Mouse (Mus musculus) heart, embryonic 10.5 days (tissue): ENCODE results near the gene Pclaf. TPM values are rescaled to one million over a fixed set of nuclear protein-coding genes. Genes with fewer than 3 reads are reported as not detected.

Source experiments
- DNase-seq: peaks from one replicate; pipeline ENCODE4 v3.0.0-alpha.2; 2017; ENCODE audit warnings: low spot score
- H3K27ac ChIP-seq: fragments of 300-500 bp; sonication (generic); 2 replicates; pipeline ENCODE4 v1.5.1; 2016; ENCODE audit warnings: mild to moderate bottlenecking
- H3K27me3 ChIP-seq: fragments of 300-500 bp; sonication (generic); 2 replicates; pipeline ENCODE4 v1.6.1; 2016; ENCODE audit warnings: mild to moderate bottlenecking; ENCODE audit not compliant: poor library complexity, insufficient read depth, severe bottlenecking
- H3K36me3 ChIP-seq: fragments of 300-500 bp; sonication (generic); 2 replicates; pipeline ENCODE4 v1.6.1; 2016; ENCODE audit warnings: mild to moderate bottlenecking, moderate library complexity
- H3K4me1 ChIP-seq: fragments of 300-500 bp; sonication (generic); 2 replicates; pipeline ENCODE4 v1.6.1; 2016; ENCODE audit warnings: mild to moderate bottlenecking
- H3K4me3 ChIP-seq: fragments of 300-500 bp; sonication (generic); 2 replicates; pipeline ENCODE4 v1.5.1; 2016; ENCODE audit warnings: mild to moderate bottlenecking, moderate library complexity
- H3K9me3 ChIP-seq: fragments of 300-500 bp; sonication (generic); 2 replicates; pipeline ENCODE4 v1.6.1; 2016; ENCODE audit warnings: mild to moderate bottlenecking, moderate library complexity
- WGBS: fragments of 180-500 bp; shearing (Covaris S2); methylation state at CpG from one replicate; pipeline ENCODE4 v1.1.7; 2016; 5-methylcytosine and 5-hydroxymethylcytosine counted together
- polyA plus RNA-seq: library from polyadenylated mRNA; unstranded; fragments of >200 nt; fragmentation: Nextera tagmentation; extraction: Ambion mirVana; gene quantifications from 2 replicates; pipeline ENCODE4 v1.2.1, GENCODE M21; 2016

Pclaf gene
- polyA plus RNA-seq, result 131 and 183 TPM in 2 replicates

DNA sequence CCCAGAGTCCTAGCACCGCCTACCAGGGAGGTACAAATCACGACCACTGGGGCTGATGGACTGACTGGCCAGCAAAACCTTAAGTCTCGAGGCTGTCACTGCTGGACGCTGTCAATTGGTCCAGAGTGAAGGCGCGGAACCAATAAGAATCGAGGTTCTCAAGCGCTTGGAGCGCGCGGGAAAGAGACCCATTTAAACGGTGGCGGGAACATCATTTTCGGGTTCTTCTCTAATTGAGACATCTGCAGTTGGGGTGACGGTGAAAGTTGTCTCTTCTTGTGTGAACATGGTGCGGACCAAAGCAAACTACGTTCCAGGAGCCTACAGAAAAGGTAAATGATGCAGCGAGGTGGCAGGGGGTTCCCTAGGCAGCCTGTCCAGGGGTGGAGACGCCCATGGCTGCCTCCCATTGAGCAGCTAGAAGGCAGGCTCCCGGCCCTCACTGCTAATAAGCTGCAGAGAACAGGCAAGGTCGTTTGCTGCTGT is at the start of gene Pclaf:
TSS of gene Pclaf (plus strand) at position 95 of the 486 bp plus-strand sequence.
- under 1% methylated on average over 21 of the region's 21 CpGs for WGBS
- H3K27ac ChIP-seq, result peak within 1 kb of the TSS; percentile 91

DNA sequence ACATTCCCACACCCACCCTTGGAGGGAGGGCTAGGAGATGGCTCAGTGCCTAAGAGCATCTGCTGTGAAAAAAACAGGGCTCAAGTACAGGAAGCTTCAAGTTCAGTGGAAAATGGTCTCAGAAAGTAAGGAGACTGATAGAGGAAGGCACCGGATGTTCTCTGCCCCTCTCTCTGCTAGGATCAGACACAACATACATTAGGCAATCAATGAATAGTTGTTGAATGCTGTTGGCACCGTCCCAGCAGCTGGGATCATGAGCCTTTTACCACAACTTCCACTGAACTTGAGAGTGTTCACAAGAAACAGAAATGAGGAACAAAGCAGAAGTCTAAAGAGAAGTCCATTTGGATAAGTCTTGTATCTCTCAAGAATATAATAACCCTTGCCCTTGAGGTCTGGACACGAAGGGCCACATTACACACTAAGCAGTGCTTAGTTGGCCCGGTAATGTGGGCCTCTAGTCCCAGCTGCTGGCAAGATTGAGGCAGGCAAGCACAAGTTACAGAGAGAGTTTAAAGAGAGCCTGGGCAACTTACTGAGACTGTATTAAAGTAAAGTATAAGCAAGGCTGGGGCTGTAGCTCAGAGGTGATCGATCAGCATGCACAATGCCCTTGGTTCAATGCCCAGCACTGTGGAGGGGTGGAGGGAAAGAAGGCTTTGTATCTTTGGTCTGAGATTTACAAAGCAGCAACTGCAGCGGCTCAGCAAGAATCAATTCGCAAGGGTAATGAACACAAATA is 45.4 kb upstream of the Pclaf start:
- no peaks in the 10 kb centered on the region for H3K9me3 ChIP-seq
- H3K36me3 ChIP-seq, result peaks cover 30% of the 10 kb centered on the region; the same call in 1 of the 2 replicates
- WGBS, result 84% methylated on average over 7 of the region's 7 CpGs
- no peak for DNase-seq
- no peaks in the 10 kb centered on the region for H3K27me3 ChIP-seq
- no peak overlapping the region for H3K27ac ChIP-seq
- no peak overlapping the region for H3K4me3 ChIP-seq
- H3K4me1 ChIP-seq, result peaks cover 4% of the 10 kb centered on the region; the same call in 1 of the 2 replicates

More for the DNA sequence above, at the start of gene Pclaf:
- DNase-seq, result peak; percentile 97
- H3K9me3 ChIP-seq, result no peaks in the 10 kb centered on the region
- peaks cover 28% of the 10 kb centered on the region for H3K36me3 ChIP-seq
- H3K4me1 ChIP-seq, result peaks cover 8% of the 10 kb centered on the region; the same call in 1 of the 2 replicates
- peak within 1 kb of the TSS; percentile 76 for H3K4me3 ChIP-seq
- H3K27me3 ChIP-seq, result no peaks in the 10 kb centered on the region

DNA sequence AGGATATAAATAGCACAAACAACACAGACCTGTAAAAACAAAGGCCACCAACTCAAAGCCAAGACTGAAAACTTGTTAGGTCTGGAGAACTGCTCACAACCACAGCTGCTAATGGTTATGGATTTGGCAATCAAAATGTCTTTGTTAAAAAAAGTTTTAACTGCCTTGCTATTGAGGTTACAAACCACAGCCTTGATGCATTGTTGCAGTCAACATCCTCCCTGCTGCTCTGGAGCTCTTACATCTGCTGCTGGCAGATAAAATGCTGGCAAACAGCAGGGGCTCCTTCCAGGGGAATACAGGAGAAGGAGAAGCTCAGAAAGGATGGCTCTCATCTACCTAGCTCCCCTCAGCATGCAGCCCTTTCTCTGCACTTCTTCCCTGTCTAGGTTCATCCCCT is 41.9 kb upstream of the Pclaf start:
- no peak overlapping the region for H3K27ac ChIP-seq
- DNase-seq, result no peak
- H3K27me3 ChIP-seq, result no peaks in the 10 kb centered on the region
- no peaks in the 10 kb centered on the region for H3K9me3 ChIP-seq
- H3K4me3 ChIP-seq, result no peak overlapping the region
- peaks cover 4% of the 10 kb centered on the region; the same call in 1 of the 2 replicates for H3K4me1 ChIP-seq
- H3K36me3 ChIP-seq, result peaks cover 42% of the 10 kb centered on the region

DNA sequence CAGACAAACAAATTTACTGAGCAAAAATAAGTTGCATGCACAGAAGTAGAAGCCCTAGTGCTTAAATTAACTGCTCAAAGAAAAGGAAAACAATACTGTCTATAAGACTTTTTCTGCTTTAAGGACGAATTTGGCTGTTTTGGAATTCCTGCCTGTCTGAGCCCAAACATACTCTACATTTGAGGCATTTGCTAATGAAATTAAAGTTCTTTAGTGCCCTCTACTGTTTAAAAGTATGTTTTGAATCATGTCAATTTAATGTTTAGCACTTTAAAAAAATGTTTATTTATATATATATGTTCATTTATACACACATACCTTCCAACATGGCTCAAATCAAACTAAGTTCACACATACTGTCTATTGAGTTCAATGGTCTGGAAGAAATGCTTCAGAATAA is 39.8 kb upstream of the Pclaf start:
- no peak for DNase-seq
- H3K36me3 ChIP-seq, result peaks cover 44% of the 10 kb centered on the region

DNA sequence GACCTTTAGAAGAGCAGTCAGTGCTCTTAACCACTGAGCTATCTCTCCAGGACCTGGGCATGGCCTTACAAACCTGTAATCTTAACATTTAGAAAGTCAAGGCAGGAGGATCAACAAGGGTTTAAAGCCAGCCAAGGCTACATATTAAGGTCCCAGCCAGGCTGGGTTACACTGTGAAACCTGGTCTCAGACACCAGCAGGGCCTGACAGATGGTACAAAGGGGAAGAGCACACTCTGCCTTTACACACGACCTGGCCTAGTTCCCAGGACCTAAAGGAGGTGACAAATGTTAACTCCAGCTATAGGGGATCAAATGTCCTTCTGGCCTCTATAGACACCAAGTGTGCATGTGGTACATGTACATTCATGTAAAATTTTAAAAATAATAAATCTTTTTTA is 30.4 kb upstream of the Pclaf start:
- 49% methylated on average over 1 of the region's 1 CpGs for WGBS
- H3K4me1 ChIP-seq, result no peaks in the 10 kb centered on the region
- H3K27ac ChIP-seq, result no peak overlapping the region
- H3K36me3 ChIP-seq, result peaks cover 66% of the 10 kb centered on the region
- no peak overlapping the region for H3K4me3 ChIP-seq
- no peaks in the 10 kb centered on the region for H3K9me3 ChIP-seq
- no peaks in the 10 kb centered on the region for H3K27me3 ChIP-seq
- no peak for DNase-seq

More for the DNA sequence above, 39.8 kb upstream of the Pclaf start:
- H3K4me3 ChIP-seq, result no peak overlapping the region
- H3K27me3 ChIP-seq, result no peaks in the 10 kb centered on the region
- no peaks in the 10 kb centered on the region for H3K9me3 ChIP-seq
- peaks cover 4% of the 10 kb centered on the region; the same call in 1 of the 2 replicates for H3K4me1 ChIP-seq
- no peak overlapping the region for H3K27ac ChIP-seq
- 38% methylated on average over 1 of the region's 1 CpGs for WGBS

DNA sequence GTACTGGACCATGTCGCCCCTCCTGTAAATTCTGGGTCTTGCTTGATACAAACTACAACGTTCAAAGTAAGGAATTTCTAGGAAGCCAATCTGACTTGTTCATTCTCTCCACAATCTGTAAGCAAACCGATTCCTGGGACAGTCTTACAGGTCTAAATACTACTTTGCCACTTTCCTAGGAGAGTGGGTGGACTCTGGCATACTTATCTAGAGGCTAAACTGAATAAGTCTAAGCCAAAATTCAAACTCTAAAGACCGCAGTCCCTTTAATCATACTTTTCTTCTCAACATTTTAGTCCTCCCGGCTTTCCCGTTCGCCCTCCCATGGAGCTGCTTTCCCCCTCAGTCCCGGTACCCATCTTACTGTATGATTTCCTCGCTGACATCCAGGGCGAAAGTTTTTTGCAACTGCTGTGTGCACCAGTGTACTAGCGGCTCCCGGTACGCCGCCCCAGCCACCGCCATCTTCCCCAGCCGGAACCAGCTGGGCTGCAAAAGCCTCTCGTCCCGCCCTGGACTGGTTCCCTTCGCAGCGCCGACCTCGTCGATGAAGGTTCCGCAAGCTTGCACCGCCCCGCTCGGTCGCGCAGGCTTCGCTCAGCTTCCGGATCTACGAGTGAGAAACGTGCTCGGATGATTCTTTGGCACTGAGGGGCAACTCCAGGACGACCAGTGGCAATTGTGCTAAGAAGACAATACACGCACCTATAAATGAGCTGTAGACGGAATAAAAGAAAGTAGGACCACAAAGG is 5.3 kb upstream of the Pclaf start:
- peak overlapping the region; percentile 90 for H3K27ac ChIP-seq
- WGBS, result under 1% methylated on average over 37 of the region's 37 CpGs
- H3K9me3 ChIP-seq, result no peaks in the 10 kb centered on the region
- H3K4me1 ChIP-seq, result peaks cover 5% of the 10 kb centered on the region; the same call in 1 of the 2 replicates
- peaks cover 10% of the 10 kb centered on the region; the same call in 1 of the 2 replicates for H3K36me3 ChIP-seq
- H3K27me3 ChIP-seq, result no peaks in the 10 kb centered on the region
- peak; percentile 96 for DNase-seq
- peak overlapping the region; percentile 82 for H3K4me3 ChIP-seq

DNA sequence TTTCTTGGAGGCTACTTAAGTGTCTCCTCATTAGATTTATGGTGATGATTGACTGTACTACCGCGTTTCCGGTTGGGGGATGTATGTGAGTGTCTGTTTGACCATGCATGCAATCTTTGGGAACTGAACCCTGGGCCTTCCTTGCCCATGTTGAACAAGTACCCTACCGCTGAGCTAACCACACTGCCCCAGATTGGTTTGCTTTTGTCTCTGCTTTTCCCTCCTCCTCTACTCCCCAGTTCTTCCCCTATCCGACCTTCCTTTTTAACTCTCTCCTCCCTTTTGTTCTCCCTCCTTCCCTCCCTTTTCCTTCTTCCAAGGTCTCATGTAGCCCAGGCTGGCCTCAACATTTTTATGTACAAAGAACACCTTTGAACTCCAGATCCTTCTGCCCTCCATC is 1.1 kb downstream of the Pclaf start:
- H3K4me3 ChIP-seq, result peak overlapping the region; percentile 76
- peaks cover 35% of the 10 kb centered on the region for H3K36me3 ChIP-seq
- peak overlapping the region; percentile 91 for H3K27ac ChIP-seq
- H3K9me3 ChIP-seq, result no peaks in the 10 kb centered on the region
- no peak for DNase-seq
- WGBS, result 4% methylated on average over 5 of the region's 5 CpGs
- peaks cover 8% of the 10 kb centered on the region; the same call in 1 of the 2 replicates for H3K4me1 ChIP-seq
- no peaks in the 10 kb centered on the region for H3K27me3 ChIP-seq

DNA sequence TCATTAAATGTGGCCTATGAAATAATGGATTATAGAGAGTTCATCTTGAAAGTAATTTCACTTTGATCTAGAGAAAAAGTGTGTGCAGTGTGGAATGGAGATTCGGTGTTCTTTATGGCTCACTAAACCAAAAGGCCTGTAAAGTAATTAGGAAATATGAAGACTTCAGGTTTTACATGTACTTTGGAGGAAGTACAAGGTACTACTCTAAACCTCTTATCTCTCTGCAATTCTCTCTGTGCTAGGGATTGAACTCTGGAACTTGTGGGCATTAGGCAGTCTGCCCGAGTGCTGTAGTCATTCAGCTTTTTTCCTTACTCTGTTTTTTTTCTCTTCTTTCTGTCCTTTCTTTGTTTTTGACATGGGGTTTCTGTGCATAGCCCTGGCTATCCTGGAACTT is 6.9 kb downstream of the Pclaf start:
- no peak for DNase-seq
- WGBS, result 84% methylated on average over 2 of the region's 2 CpGs
- no peak overlapping the region for H3K4me3 ChIP-seq
- H3K27ac ChIP-seq, result no peak overlapping the region
- no peaks in the 10 kb centered on the region for H3K27me3 ChIP-seq
- no peaks in the 10 kb centered on the region for H3K4me1 ChIP-seq
- H3K9me3 ChIP-seq, result no peaks in the 10 kb centered on the region
- H3K36me3 ChIP-seq, result peaks cover 75% of the 10 kb centered on the region

DNA sequence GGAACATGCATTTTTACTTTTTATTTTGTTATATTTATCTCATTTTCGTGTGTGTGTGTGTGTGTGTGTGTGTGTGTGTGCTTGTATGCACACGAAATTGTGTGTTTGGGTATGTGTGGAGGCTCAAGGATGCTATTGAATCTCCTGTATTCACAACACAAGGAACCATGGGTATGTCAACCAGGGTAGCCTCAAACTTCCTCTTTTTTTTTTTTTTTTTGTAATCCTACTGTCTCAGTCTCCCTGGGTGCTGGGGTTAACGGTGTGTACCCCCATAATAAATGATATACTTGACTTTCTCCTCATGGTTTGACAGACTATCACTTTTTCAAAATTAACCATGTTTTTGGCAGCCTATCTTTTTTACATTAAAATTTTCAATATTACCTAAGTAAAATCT is 12.8 kb downstream of the Pclaf start:
- 88% methylated on average over 3 of the region's 3 CpGs for WGBS
- Histone ChIP-seq H3K9me3 (no peaks in the 10 kb centered on the region), H3K4me1 (no peaks in the 10 kb centered on the region), H3K36me3 (peaks cover 62% of the 10 kb centered on the region), H3K4me3 (no peak overlapping the region), H3K27ac (no peak overlapping the region), H3K27me3 (no peaks in the 10 kb centered on the region)
- no peak for DNase-seq

DNA sequence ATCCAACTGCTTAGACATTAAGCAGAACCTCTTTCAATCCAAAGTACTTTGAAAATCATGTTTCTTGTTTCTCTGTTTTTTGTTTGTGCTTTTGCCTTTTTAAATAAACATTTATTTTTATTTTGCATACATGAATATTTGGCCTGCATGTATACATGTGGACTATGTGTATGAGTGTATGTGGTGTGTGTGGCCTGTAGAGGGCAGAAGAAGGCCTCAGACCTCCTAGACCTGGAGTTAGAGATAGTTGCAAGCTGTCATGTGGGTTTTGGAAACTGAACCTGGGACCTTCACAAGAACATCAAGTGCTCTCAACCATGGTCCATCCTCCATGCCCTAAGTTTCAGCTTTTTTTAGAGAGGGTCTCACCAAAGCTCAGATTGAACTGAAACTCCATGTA is 13.4 kb downstream of the Pclaf start:
- Histone ChIP-seq H3K9me3 (no peaks in the 10 kb centered on the region), H3K4me3 (no peak overlapping the region), H3K27me3 (no peaks in the 10 kb centered on the region), H3K4me1 (no peaks in the 10 kb centered on the region), H3K36me3 (peaks cover 58% of the 10 kb centered on the region), H3K27ac (no peak overlapping the region)
- DNase-seq, result no peak

DNA sequence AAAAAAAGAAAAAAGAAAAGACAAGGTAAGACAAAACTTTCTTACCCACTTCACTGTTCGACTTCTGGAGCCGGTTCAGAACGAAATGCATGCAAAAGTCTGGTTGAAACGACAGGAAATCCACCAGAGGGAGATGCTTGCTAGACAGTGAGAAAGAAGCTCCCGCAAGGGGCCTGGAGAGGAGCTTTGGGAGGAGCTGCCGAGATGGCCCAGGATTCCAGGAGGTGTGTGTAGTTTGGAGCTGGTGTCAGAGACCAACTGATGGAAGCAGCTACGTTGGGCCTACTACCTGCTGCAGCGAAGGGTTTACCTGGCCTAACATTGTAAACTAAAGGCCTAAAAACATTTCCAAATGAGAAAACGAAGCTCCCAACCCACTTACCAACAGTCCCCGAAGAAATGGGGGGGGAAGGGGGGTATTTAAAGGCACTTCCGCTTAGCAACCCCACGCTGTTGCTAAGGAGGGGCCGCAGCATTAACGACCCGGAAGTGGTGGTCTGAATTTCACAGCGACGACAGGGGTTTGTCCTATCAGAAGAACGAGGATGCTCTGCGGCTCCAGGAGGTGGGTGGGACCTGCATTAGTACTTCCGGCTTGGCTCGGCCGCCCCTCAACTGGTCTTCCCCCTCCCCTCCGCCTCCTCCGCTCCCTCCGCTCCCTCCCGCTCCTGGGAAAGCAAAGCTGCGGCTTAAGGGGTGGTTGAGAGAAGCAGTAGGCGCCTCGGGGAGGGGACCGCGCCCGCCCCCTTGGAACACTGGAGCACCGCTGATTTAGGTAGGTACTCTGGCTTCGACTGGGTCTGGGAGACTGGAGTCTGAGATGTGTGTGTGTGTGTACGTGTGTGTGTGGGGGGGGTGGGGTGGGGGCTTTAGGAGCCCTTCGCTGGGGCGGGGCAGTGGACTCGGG is 18.6 kb downstream of the Pclaf start, which contains the start of the genes Trip4 and Csnk1g1:
TSS of gene Trip4 (minus strand) at position 401 of the 907 bp plus-strand sequence.
TSS of gene Csnk1g1 (plus strand) at position 531 of the 907 bp plus-strand sequence.
- WGBS, result under 1% methylated on average over 38 of the region's 38 CpGs
- peaks cover 23% of the 10 kb centered on the region for H3K36me3 ChIP-seq
- H3K4me3 ChIP-seq, result peak within 1 kb of the TSS; percentile 83

DNA sequence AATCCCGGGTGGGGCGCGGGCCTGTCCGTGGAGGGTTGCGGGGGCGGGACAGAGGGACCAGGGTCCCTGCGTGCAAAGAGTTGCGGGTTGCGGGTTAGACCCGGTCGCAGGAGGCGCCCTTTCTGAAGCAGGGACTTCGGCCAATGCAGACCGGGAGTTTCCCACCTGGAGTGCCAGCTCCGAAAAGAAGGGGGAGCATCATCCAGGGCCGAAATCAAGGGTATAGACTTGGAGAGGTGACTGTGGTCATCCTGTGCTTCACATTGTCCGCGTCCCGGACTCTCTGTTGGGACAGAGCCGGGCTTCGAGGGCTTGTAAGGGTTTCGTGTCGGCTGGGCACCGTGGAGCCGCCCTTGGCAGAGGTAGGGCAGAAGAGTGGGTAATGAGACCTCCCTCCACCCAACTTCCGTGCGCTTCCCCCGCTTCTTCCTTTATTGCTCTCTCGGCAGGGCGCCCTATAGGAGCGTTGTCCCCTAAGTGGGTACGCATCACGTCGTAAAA is 19.3 kb downstream of the Pclaf start:
- Histone ChIP-seq H3K4me3 (peak overlapping the region; percentile 83), H3K36me3 (peaks cover 16% of the 10 kb centered on the region), H3K4me1 (no peaks in the 10 kb centered on the region; the same call in 1 of the 2 replicates), H3K9me3 (no peaks in the 10 kb centered on the region), H3K27ac (peak overlapping the region; percentile 92), H3K27me3 (no peaks in the 10 kb centered on the region)
- no peak for DNase-seq
- WGBS, result under 1% methylated on average over 33 of the region's 34 CpGs

More for the DNA sequence above, 18.6 kb downstream of the Pclaf start, which contains the start of the genes Trip4 and Csnk1g1:
- Histone ChIP-seq H3K27ac (peak within 1 kb of the TSS; percentile 92), H3K9me3 (no peaks in the 10 kb centered on the region), H3K4me1 (no peaks in the 10 kb centered on the region; the same call in 1 of the 2 replicates), H3K27me3 (no peaks in the 10 kb centered on the region)
- DNase-seq, result peak; percentile 99
